Mouse (Mus musculus): ENCODE results near the gene Crot.

- TF ChIP-seq POLR2A (IDR thresholded peaks at IDR 0.05; ENCODE audit: control insufficient read depth, extremely low read depth, insufficient read depth, low read length, poor library complexity) = no peak
- no peak for TF ChIP-seq CTCF (IDR thresholded peaks at IDR 0.05; ENCODE audit: borderline replicate concordance, control insufficient read depth, extremely low read depth, insufficient read depth, low read length, poor library complexity)
Measured at GRCm38 (mm10) chr5:8985470-8985869, 11.7 kb downstream of the Crot start.

Data from thymus, adult 2 months (tissue).